Mouse (Mus musculus): ENCODE data around the gene Ermap. TPM values are rescaled to one million over a fixed set of nuclear protein-coding genes. Genes with fewer than 3 reads are reported as not detected.

Gene Ermap
- polyA plus RNA-seq, 1 experiment from 2014 or later = 1.5 TPM

GRCm38 (mm10) chr4:119181456-119181855 lies 8.4 kb downstream of the Ermap start:
- H3K4me1 ChIP-seq = no peaks in the 10 kb centered on the region
- no peak overlapping the region for H3K4me2 ChIP-seq (replicated peaks)
- H3K36me3 ChIP-seq = no peaks in the 10 kb centered on the region
- H3K4me3 ChIP-seq = no peak overlapping the region
- H3K9me3 ChIP-seq = no peaks in the 10 kb centered on the region
- no peak overlapping the region for H3K27ac ChIP-seq
- 85% methylated on average over 9 of the region's 9 CpGs for WGBS
- no peak overlapping the region for H3K9ac ChIP-seq
- ATAC-seq (ENCODE audit: low FRiP score, low read depth) = no peak
- no peaks in the 10 kb centered on the region for H3K27me3 ChIP-seq

DNA sequence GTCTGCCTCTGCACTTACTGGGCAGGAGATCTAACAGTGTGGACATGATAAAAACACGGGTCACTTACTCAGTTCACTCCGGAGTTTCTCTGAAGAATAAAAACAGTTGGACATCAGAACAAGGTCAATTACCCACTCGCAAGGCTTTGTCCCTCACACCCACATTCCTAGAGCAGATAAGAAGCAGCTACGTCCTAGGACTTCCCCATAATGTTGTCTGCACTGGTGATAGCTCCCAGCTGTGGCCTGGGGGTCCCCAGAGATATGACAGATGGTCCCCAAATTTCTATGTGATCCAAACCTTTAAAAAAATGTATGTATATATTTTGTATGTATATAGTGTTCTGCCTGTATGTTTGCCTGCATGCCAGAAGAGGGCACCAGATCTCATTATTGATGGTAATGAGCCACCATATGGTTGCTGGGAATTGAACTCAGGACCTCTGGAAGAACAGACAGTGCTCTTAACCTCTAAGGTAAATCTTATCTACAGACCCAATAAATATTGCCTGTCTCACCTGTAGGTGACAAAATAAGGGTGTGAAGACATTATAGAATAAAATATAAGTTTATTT lies 9.6 kb downstream of the Ermap start:
- Histone ChIP-seq H3K4me3 (no peak overlapping the region), H3K27me3 (no peaks in the 10 kb centered on the region)
- WGBS = 57% methylated on average over 4 of the region's 4 CpGs

DNA sequence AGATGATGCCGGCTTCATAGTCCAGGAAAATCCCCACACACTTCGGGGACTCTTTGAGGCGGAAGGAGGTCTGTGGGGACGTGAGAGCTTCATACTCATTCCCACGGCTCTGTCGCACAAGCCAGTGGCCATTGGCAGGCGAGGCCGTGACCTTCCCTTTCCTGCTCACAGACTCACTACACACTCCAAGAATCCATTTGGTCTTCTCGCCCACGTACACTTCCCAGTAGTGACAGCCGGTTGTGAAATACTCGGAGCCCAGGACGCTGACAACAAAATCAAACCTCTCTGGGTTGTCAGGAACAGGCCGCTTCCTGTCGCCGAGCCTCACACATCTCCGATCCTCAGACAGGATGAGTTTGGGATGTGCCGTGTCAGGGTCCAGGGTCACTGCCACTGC lies 11.5 kb downstream of the Ermap start:
- H3K9me3 ChIP-seq = no peaks in the 10 kb centered on the region
- H3K27me3 ChIP-seq = no peaks in the 10 kb centered on the region
- WGBS = 76% methylated on average over 18 of the region's 18 CpGs
- H3K27ac ChIP-seq = no peak overlapping the region
- H3K4me3 ChIP-seq = no peak overlapping the region
- no peaks in the 10 kb centered on the region for H3K36me3 ChIP-seq
- H3K9ac ChIP-seq = no peak overlapping the region
- H3K4me2 ChIP-seq (replicated peaks) = no peak overlapping the region
- H3K4me1 ChIP-seq = peaks cover 4% of the 10 kb centered on the region
- ATAC-seq (ENCODE audit: low FRiP score, low read depth) = no peak

More for the DNA sequence above, 9.6 kb downstream of the Ermap start:
- H3K36me3 ChIP-seq = no peaks in the 10 kb centered on the region
- no peaks in the 10 kb centered on the region for H3K9me3 ChIP-seq
- no peak overlapping the region for H3K27ac ChIP-seq
- ATAC-seq (ENCODE audit: low FRiP score, low read depth) = no peak
- no peaks in the 10 kb centered on the region for H3K4me1 ChIP-seq
- H3K4me2 ChIP-seq (replicated peaks) = no peak overlapping the region
- no peak overlapping the region for H3K9ac ChIP-seq

GRCm38 (mm10) chr4:119177702-119178101 lies 12.1 kb downstream of the Ermap start:
- Histone ChIP-seq H3K36me3 (no peaks in the 10 kb centered on the region), H3K9me3 (no peaks in the 10 kb centered on the region), H3K4me1 (peaks cover 10% of the 10 kb centered on the region), H3K27me3 (no peaks in the 10 kb centered on the region), H3K27ac (no peak overlapping the region), H3K4me3 (no peak overlapping the region), H3K9ac (no peak overlapping the region), H3K4me2 (replicated peaks) (no peak overlapping the region)
- WGBS = 71% methylated on average over 5 of the region's 5 CpGs
- no peak for ATAC-seq (ENCODE audit: low FRiP score, low read depth)

- ATAC-seq (ENCODE audit: low FRiP score, low read depth) = peak; percentile 100
- H3K4me3 ChIP-seq = peak within 1 kb of the TSS; percentile 77
- H3K4me1 ChIP-seq = peaks cover 19% of the 10 kb centered on the region
- H3K9ac ChIP-seq = peak within 1 kb of the TSS; percentile 81
- under 1% methylated on average over 40 of the region's 40 CpGs for WGBS
- H3K4me2 ChIP-seq (replicated peaks) = peak within 1 kb of the TSS; percentile 83
- no peaks in the 10 kb centered on the region for H3K27me3 ChIP-seq
- H3K27ac ChIP-seq = peak within 1 kb of the TSS; percentile 22; the same call in 1 of the 2 replicates
- H3K36me3 ChIP-seq = peaks cover 24% of the 10 kb centered on the region
- no peaks in the 10 kb centered on the region for H3K9me3 ChIP-seq
Observed at GRCm38 (mm10) chr4:119173851-119174453, 15.9 kb downstream of the Ermap start, which contains the start of gene Zfp691. Gene Zfp691, minus strand, starts transcription at chr4:119174195.

DNA sequence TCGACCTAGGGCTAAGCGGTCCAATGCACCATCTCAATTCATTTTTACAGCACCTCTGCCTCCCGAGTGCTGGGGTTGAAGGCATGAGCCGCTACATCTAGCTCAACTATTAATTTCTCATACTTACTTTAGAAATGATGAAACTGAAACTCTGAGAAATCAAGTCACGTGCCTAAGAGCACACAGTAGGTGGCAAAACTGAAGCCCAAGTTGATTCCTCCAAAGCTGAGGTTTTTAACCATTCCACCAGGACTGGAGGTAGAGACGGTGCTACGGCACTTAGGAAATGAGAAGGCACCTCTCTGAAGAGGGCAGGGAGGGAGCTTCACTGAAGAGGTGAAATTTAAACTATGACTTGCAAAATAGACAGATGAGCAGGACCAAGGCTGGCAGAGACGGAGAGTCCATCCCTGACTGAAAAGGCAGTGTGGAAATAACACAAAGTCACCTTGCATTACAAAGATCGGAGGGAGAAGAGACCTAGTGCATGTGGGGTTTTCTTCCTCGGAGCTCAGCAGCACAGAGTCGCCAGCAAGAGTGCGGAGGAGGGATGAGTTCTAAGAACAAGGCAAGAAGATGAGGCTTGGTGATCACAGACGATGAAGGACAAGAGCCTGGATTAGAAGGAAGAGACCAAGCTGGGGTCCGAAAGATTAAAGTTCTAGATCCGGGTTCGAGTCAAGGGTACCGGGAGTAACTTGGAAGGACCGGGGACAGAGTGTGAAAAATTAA lies 16.7 kb downstream of the Ermap start:
- H3K9me3 ChIP-seq = no peaks in the 10 kb centered on the region
- H3K4me1 ChIP-seq = peaks cover 19% of the 10 kb centered on the region
- H3K27ac ChIP-seq = peak overlapping the region; percentile 22; the same call in 1 of the 2 replicates
- H3K4me3 ChIP-seq = peak overlapping the region; percentile 77
- no peaks in the 10 kb centered on the region for H3K27me3 ChIP-seq
- peak overlapping the region; percentile 83 for H3K4me2 ChIP-seq (replicated peaks)
- WGBS = 40% methylated on average over 18 of the region's 18 CpGs
- peaks cover 32% of the 10 kb centered on the region for H3K36me3 ChIP-seq
- peak overlapping the region; percentile 81 for H3K9ac ChIP-seq
- ATAC-seq (ENCODE audit: low FRiP score, low read depth) = no peak

- H3K27ac ChIP-seq = no peak overlapping the region
- H3K4me3 ChIP-seq = no peak overlapping the region
- H3K9me3 ChIP-seq = no peaks in the 10 kb centered on the region
- peaks cover 9% of the 10 kb centered on the region for H3K4me1 ChIP-seq
- H3K4me2 ChIP-seq (replicated peaks) = no peak overlapping the region
- no peak for ATAC-seq (ENCODE audit: low FRiP score, low read depth)
- peaks cover 34% of the 10 kb centered on the region for H3K36me3 ChIP-seq
- 9% methylated on average over 4 of the region's 4 CpGs for WGBS
- no peaks in the 10 kb centered on the region for H3K27me3 ChIP-seq
- no peak overlapping the region for H3K9ac ChIP-seq
Observed at GRCm38 (mm10) chr4:119167663-119168062, 22.1 kb downstream of the Ermap start.

DNA sequence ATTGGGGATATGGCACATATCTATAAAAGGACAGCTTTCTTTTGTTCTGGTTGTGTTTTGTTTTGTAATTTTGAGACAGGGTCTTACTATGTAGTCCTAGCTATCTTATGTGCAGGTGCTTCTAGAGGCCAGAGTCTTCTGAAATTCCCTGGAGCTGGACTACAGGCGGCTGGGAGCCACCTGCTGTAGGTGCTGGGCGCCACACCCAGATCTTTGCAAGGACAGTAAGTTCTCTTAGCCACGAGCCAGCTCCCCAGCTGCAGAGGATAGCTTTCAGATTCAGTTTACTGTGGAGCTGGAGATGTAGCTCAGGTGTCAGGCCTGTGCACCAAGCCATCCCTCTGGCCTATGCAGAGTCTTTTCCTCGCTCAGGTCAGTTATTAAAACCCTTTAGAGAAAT lies 22.7 kb downstream of the Ermap start:
- Histone ChIP-seq H3K9ac (no peak overlapping the region), H3K4me2 (replicated peaks) (no peak overlapping the region), H3K4me3 (no peak overlapping the region), H3K36me3 (peaks cover 34% of the 10 kb centered on the region), H3K27me3 (no peaks in the 10 kb centered on the region), H3K9me3 (no peaks in the 10 kb centered on the region), H3K27ac (no peak overlapping the region), H3K4me1 (peaks cover 6% of the 10 kb centered on the region; the same call in 1 of the 2 replicates)
- 80% methylated on average over 4 of the region's 4 CpGs for WGBS
- no peak for ATAC-seq (ENCODE audit: low FRiP score, low read depth)

DNA sequence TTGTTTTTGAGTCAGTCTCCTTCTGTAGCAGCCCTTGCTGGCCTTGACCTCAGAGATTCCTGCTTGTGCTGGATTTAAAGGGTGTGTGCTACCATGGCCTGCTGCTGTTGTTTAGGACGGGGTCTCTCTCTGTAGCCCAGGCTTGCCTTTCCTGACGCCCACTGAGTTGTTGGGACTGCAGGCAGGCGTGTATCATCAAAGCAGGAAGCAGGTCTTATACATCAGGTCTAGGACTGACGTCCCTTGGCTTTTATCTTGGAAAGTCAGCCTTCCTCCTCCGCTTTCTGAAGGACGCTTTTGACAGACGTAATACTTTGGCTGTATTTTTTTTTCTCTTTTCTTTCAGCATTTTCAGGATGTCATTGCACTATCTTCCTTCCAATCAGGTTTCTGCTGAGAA lies 23.9 kb downstream of the Ermap start:
- H3K4me1 ChIP-seq = no peaks in the 10 kb centered on the region
- H3K4me3 ChIP-seq = no peak overlapping the region
- no peak overlapping the region for H3K27ac ChIP-seq
- no peak overlapping the region for H3K9ac ChIP-seq
- peaks cover 30% of the 10 kb centered on the region for H3K36me3 ChIP-seq
- no peak overlapping the region for H3K4me2 ChIP-seq (replicated peaks)
- no peaks in the 10 kb centered on the region for H3K9me3 ChIP-seq
- ATAC-seq (ENCODE audit: low FRiP score, low read depth) = no peak
- WGBS = 77% methylated on average over 7 of the region's 7 CpGs
- H3K27me3 ChIP-seq = no peaks in the 10 kb centered on the region

DNA sequence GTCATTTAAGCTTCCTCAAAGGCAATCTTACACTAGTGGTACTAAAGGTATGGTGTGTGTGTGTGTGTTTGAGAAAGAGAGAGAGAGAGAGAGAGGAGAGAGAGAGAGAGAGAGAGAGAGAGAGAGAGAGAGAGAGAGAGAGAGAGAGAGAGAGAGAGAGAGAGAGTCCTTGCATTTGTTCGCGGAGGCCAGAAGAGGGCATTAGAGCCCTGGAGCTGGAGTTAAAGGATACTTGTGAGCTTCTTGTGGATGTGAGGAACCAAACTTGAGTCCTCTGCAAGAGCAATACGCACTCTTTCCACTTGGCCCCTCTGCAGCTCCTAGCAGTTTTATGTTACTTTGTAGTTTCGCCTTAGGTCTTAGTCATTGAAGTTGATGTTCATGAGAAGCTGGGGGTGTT lies 26.8 kb downstream of the Ermap start:
- Histone ChIP-seq H3K4me3 (no peak overlapping the region), H3K4me1 (no peaks in the 10 kb centered on the region), H3K9ac (no peak overlapping the region), H3K27ac (no peak overlapping the region), H3K36me3 (peaks cover 1% of the 10 kb centered on the region; the same call in 1 of the 2 replicates), H3K9me3 (no peaks in the 10 kb centered on the region), H3K27me3 (no peaks in the 10 kb centered on the region), H3K4me2 (replicated peaks) (no peak overlapping the region)
- WGBS = 62% methylated on average over 4 of the region's 4 CpGs
- ATAC-seq (ENCODE audit: low FRiP score, low read depth) = no peak

GRCm38 (mm10) chr4:119161358-119161757 lies 28.5 kb downstream of the Ermap start:
- no peaks in the 10 kb centered on the region for H3K4me1 ChIP-seq
- ATAC-seq (ENCODE audit: low FRiP score, low read depth) = no peak
- 76% methylated on average over 3 of the region's 3 CpGs for WGBS
- H3K4me3 ChIP-seq = no peak overlapping the region
- H3K27ac ChIP-seq = no peak overlapping the region
- no peak overlapping the region for H3K9ac ChIP-seq
- H3K4me2 ChIP-seq (replicated peaks) = no peak overlapping the region
- no peaks in the 10 kb centered on the region for H3K27me3 ChIP-seq
- H3K36me3 ChIP-seq = no peaks in the 10 kb centered on the region
- H3K9me3 ChIP-seq = no peaks in the 10 kb centered on the region

DNA sequence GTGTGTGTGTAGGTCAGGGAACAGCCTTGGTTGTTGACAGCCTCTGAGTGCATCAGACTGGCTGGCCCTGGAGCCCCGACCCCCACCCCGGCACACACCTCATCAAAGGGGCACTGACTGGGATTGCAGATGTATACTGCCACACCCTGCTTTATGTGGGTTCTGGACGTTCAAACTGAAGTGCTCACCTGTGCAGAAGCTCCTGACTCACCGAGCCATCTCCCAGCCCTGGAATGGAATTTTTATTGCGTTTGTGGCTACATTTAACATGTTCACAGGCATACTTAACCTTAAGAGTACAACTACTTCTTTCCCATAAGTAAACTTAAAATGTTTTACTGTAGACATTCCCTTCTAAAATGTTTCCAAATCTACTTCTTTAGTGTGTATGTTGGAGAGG lies 31.9 kb downstream of the Ermap start:
- Histone ChIP-seq H3K9me3 (no peaks in the 10 kb centered on the region), H3K36me3 (no peaks in the 10 kb centered on the region), H3K4me2 (replicated peaks) (no peak overlapping the region), H3K4me1 (no peaks in the 10 kb centered on the region), H3K27me3 (no peaks in the 10 kb centered on the region), H3K27ac (no peak overlapping the region), H3K4me3 (no peak overlapping the region), H3K9ac (no peak overlapping the region)
- 63% methylated on average over 5 of the region's 5 CpGs for WGBS
- ATAC-seq (ENCODE audit: low FRiP score, low read depth) = no peak

Measured in limb, embryonic 13.5 days (tissue).